Mouse (Mus musculus): ENCODE measurements around the gene Taar8b.
"Not testable (repeated sequence)": the region's sequence is repeated elsewhere in the genome, so short reads cannot be mapped to it uniquely, and the experiment has no call there.

GRCm38 (mm10) chr10:24076200-24076599, 15.9 kb downstream of the Taar8b start, which contains the start of gene Taar8a:
- not testable (repeated sequence) for TF ChIP-seq CTCF (IDR thresholded peaks at IDR 0.05; ENCODE audit: control insufficient read depth, insufficient read depth, low read length); POLR2A (IDR thresholded peaks at IDR 0.05; ENCODE audit: borderline replicate concordance, control insufficient read depth, low read depth, low read length)
